Comparison of ENCODE assay signal across 20 mouse cellular contexts in the genomic region with DNA sequence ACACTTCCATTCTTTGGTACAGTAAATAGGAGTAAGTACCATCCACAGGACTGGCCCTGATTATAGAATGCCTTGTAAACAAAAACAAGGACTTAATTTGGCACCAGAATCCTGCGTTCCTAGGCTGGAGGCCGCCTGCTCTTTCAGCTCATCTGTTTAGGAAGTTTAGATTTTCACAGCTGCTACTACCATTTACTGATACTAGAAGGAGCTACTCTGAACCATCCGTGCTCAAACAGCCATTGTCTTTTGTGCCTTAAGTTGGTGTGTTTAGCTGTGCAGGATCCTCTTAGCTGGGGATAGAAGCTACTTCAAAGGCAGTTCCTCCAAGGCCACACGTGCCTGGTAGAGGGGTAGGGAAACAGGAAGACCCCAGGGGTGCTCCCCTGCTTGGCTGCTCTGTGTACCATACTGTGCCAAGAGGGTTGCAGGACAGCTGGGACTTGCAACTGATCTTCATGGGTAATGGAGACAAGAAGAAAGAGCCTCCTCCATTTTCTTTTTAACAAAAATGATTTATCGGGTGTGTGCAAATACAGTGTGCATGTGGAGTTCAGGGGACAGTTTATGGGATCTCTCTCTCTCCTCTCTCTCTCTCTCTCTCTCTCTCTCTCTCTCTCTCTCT. TPM values are rescaled to one million over a fixed set of nuclear protein-coding genes. Genes with fewer than 3 reads are reported as not detected.
DNase-seq lines count a peak whose midpoint lies in the region; ATAC-seq and TF ChIP-seq lines count a peak whose summit lies in the region.
"Had no signal": no experiment of that assay in that cellular context is flagged by ENCODE, and none has a peak within 500 bp of the region (broad histone marks: within the 10 kb centered on the region; RNA-seq: fewer than 3 reads in every experiment).

No protein-coding gene starts in this region.

- H3K4me3 ChIP-seq in gastrocnemius, adult 2 months: no peak overlapping the region
- no peak overlapping the region for H3K4me3 ChIP-seq in left cerebral cortex, adult 2 months
- no peak overlapping the region for H3K4me3 ChIP-seq in spleen, adult 2 months (ENCODE audit: extremely low read depth, insufficient read depth, insufficient read length)
- H3K4me3 ChIP-seq in limb, embryonic 15.5 days: no peak overlapping the region
- H3K4me3 ChIP-seq: embryonic facial prominence, embryonic 12.5 days; forebrain, embryonic 10.5 days; heart, embryonic 10.5 days; kidney, embryonic 15.5 days; limb, embryonic 13.5 days; megakaryocyte, embryonic 14.5 days had no signal

- TF ChIP-seq POLR2A in spleen, adult 2 months (IDR thresholded peaks at IDR 0.05; ENCODE audit: low read depth, low read length): no peak

- H3K27me3 ChIP-seq in spleen, adult 2 months (ENCODE audit: control insufficient read depth, insufficient read depth, low read length): no peaks in the 10 kb centered on the region
- H3K27me3 ChIP-seq in limb, embryonic 15.5 days: no peaks in the 10 kb centered on the region
- H3K27me3 ChIP-seq: embryonic facial prominence, embryonic 12.5 days; kidney, embryonic 15.5 days; limb, embryonic 13.5 days; megakaryocyte, embryonic 14.5 days had no signal

- peaks cover 39% of the 10 kb centered on the region; the same call in 1 of the 2 replicates for H3K4me1 ChIP-seq in spleen, adult 2 months (ENCODE audit: control insufficient read depth, insufficient read depth, insufficient read length)
- H3K4me1 ChIP-seq in limb, embryonic 15.5 days: peaks cover 13% of the 10 kb centered on the region
- H3K4me1 ChIP-seq: embryonic facial prominence, embryonic 12.5 days had no signal

- no peaks in the 10 kb centered on the region for H3K9me3 ChIP-seq in limb, embryonic 15.5 days
- H3K9me3 ChIP-seq: embryonic facial prominence, embryonic 12.5 days; forebrain, embryonic 10.5 days; heart, embryonic 10.5 days; kidney, embryonic 15.5 days; limb, embryonic 13.5 days; megakaryocyte, embryonic 14.5 days had no signal

- H3K27ac ChIP-seq in gastrocnemius, adult 2 months: peak overlapping the region; percentile 53; the same call in 1 of the 2 replicates
- peak overlapping the region; percentile 55; the same call in 1 of the 2 replicates for H3K27ac ChIP-seq in left cerebral cortex, adult 2 months
- H3K27ac ChIP-seq in spleen, adult 2 months (ENCODE audit: insufficient read depth, low read length): peak overlapping the region; percentile 25; the same call in 1 of the 2 replicates
- peak overlapping the region; percentile 50; the same call in 1 of the 2 replicates for H3K27ac ChIP-seq in limb, embryonic 15.5 days
- H3K27ac ChIP-seq: embryonic facial prominence, embryonic 12.5 days; forebrain, embryonic 10.5 days; heart, embryonic 10.5 days; kidney, embryonic 15.5 days; limb, embryonic 13.5 days had no signal

- no peak overlapping the region for H3K9ac ChIP-seq in limb, embryonic 15.5 days
- H3K9ac ChIP-seq: embryonic facial prominence, embryonic 12.5 days; kidney, embryonic 15.5 days; limb, embryonic 13.5 days had no signal

- DNase-seq in gastrocnemius, adult 2 months: no peak
- no peak for DNase-seq in gastrocnemius, adult 8-10 months (ENCODE audit: low spot score in 2 of 2)
- DNase-seq in left cerebral cortex, adult 2 months (ENCODE audit: extremely low spot score in 1 of 2, low spot score in 2 of 2): no peak
- no peak for DNase-seq in left cerebral cortex, adult 9 months (ENCODE audit: low spot score in 2 of 2)
- no peak for DNase-seq in spleen, adult 2 months (ENCODE audit: low read depth in 1 of 2, low spot score in 2 of 2)
- no peak for DNase-seq in spleen, adult 18-20 months
- DNase-seq in embryo, embryonic 10 days (ENCODE audit: low spot score): no peak
- DNase-seq: adrenal gland, adult 2 months; cerebellum, postnatal 25 days; gastrocnemius, postnatal 14 days; heart, postnatal 14 days had no signal

- 42% methylated on average over 5 of the region's 5 CpGs for WGBS in spleen, adult 2 months
- WGBS in limb, embryonic 15.5 days: 45% methylated on average over 5 of the region's 5 CpGs

- ATAC-seq in limb, embryonic 15.5 days (ENCODE audit: insufficient number of reproducible peaks, low FRiP score, low TSS enrichment, low read depth): no peak

- H3K36me3 ChIP-seq in spleen, adult 2 months (ENCODE audit: control insufficient read depth, insufficient read depth, low read length): no peaks in the 10 kb centered on the region
- no peaks in the 10 kb centered on the region for H3K36me3 ChIP-seq in limb, embryonic 15.5 days
- H3K36me3 ChIP-seq: embryonic facial prominence, embryonic 12.5 days; forebrain, embryonic 10.5 days; heart, embryonic 10.5 days; kidney, embryonic 15.5 days; limb, embryonic 13.5 days had no signal

- intact Hi-C loops in gastrocnemius, adult 2 months (cut with DNase I): no loop called here
- intact Hi-C loops in left cerebral cortex, adult 2 months (cut with DNase I): no loop called here

- H3K4me2 ChIP-seq in limb, embryonic 15.5 days: no peak overlapping the region
- H3K4me2 ChIP-seq: embryonic facial prominence, embryonic 12.5 days; kidney, embryonic 15.5 days; limb, embryonic 13.5 days had no signal

- TF ChIP-seq CTCF in gastrocnemius, adult 2 months (IDR thresholded peaks at IDR 0.05): no peak
- TF ChIP-seq CTCF in left cerebral cortex, adult 2 months (IDR thresholded peaks at IDR 0.05): no peak
- no peak for TF ChIP-seq CTCF in spleen, adult 2 months (IDR thresholded peaks at IDR 0.05; ENCODE audit: extremely low read depth, insufficient read depth, insufficient read length, insufficient replicate concordance)

RNA-seq across cellular contexts. Expression of a gene that starts 41.0 kb away (rescaled TPM):
- total RNA-seq in gastrocnemius, adult 2 months (2021): 1 to 10 TPM; 4.9 to 5.7 TPM
- total RNA-seq in gastrocnemius, adult 8-10 months (2022): 1 to 10 TPM; 5.9 to 7.6 (median 6.4) TPM
- total RNA-seq in left cerebral cortex, adult 2 months (2021): 1 to 10 TPM; 4.4 to 6.7 TPM
- polyA plus RNA-seq in spleen, adult 2 months (2012; rRNA removed): 4.5 and 6.1 TPM in 2 replicates
- 12.2 and 14.7 TPM in 2 replicates for polyA plus RNA-seq in limb, embryonic 15.5 days (2015; fragmentation: Nextera tagmentation; extraction: Ambion mirVana)

RNA-seq across cellular contexts. Expression of a gene that starts 41.2 kb away (rescaled TPM):
- total RNA-seq in gastrocnemius, adult 2 months (2021): 1 to 10 TPM; 3.8 to 5.8 TPM
- total RNA-seq in gastrocnemius, adult 8-10 months (2022): 1 to 10 TPM; 3.6 to 5.5 (median 4.4) TPM
- total RNA-seq in left cerebral cortex, adult 2 months (2021): 1 to 10 TPM; 8.4 to 8.8 TPM
- 16.8 and 19.0 TPM in 2 replicates for polyA plus RNA-seq in spleen, adult 2 months (2012; rRNA removed)
- polyA plus RNA-seq in limb, embryonic 15.5 days (2015; fragmentation: Nextera tagmentation; extraction: Ambion mirVana): 37.1 and 37.8 TPM in 2 replicates

RNA-seq across cellular contexts. Expression of a gene that starts 41.4 kb away (rescaled TPM):
- total RNA-seq in gastrocnemius, adult 2 months (2021): under 1 TPM; 0.70 to 0.84 TPM
- total RNA-seq in gastrocnemius, adult 8-10 months (2022): not detected
- not detected for total RNA-seq in left cerebral cortex, adult 2 months (2021)
- 0.32 TPM in 1 of 2 replicates, not detected in the other for polyA plus RNA-seq in spleen, adult 2 months (2012; rRNA removed)
- polyA plus RNA-seq in limb, embryonic 15.5 days (2015; fragmentation: Nextera tagmentation; extraction: Ambion mirVana): 0.97 and 1.7 TPM in 2 replicates
- total RNA-seq: gastrocnemius, postnatal 14 days; midbrain, postnatal 0 days had no signal
- polyA plus RNA-seq: adrenal gland, adult 2 months; midbrain, postnatal 0 days; neural tube, embryonic 11.5 days had no signal
